Comparison of ENCODE assay signal across 8 mouse cellular contexts in the genomic region with DNA sequence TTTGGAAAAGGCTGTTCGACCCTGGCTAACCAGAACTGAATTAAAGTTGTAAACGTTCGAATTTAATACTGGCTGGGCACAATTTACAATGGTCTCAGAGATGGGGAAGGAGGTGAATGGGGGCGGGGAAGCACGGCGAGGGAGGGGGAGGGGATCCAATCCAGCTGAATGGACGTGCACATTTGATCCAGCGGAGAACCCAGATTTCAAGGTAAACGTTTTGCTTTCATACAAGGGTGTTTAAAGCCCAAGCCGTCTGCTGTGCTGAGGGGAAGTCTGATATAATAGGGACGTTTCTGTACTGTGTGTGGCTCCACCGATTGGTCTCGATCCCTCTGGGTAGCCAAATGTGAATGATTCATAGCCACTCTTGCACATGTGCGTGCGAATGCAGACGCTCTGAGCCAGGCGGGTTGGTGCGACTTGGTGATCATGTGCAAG. TPM values are rescaled to one million over a fixed set of nuclear protein-coding genes. Genes with fewer than 3 reads are reported as not detected.
DNase-seq lines count a peak whose midpoint lies in the region; ATAC-seq and TF ChIP-seq lines count a peak whose summit lies in the region.

No protein-coding gene starts in this region.

- peak overlapping the region; percentile 98 for H3K27ac ChIP-seq in forebrain, embryonic 16.5 days (ENCODE audit: low read length)
- H3K27ac ChIP-seq in neural tube, embryonic 15.5 days (replicated peaks) = peak overlapping the region; percentile 96
- H3K27ac ChIP-seq in thymus, adult 2 months (ENCODE audit: control insufficient read depth, insufficient read depth, low read length) = no peak overlapping the region

- intact Hi-C loops in left cerebral cortex, postnatal 10 days (cut with DNase I) = no loop called here

- H3K9me3 ChIP-seq in forebrain, embryonic 16.5 days (ENCODE audit: control insufficient read depth, low read length) = no peaks in the 10 kb centered on the region
- H3K9me3 ChIP-seq in neural tube, embryonic 15.5 days (replicated peaks) = no peaks in the 10 kb centered on the region

- peak overlapping the region; percentile 89 for H3K9ac ChIP-seq in forebrain, embryonic 16.5 days (replicated peaks; ENCODE audit: low read depth, low read length)
- peak overlapping the region; percentile 94 for H3K9ac ChIP-seq in neural tube, embryonic 15.5 days (replicated peaks)

- TF ChIP-seq CTCF in thymus, adult 2 months (IDR thresholded peaks at IDR 0.05; ENCODE audit: borderline replicate concordance, control insufficient read depth, extremely low read depth, insufficient read depth, low read length, poor library complexity) = no peak

- no peaks in the 10 kb centered on the region for H3K36me3 ChIP-seq in forebrain, embryonic 16.5 days (ENCODE audit: control insufficient read depth, insufficient read depth)
- H3K36me3 ChIP-seq in neural tube, embryonic 15.5 days = 0 out of 2 replicates have a peak, but pooled peaks cover 7% of the 10 kb centered on the region
- H3K36me3 ChIP-seq in thymus, adult 2 months (ENCODE audit: control insufficient read depth, insufficient read depth, low read length) = no peaks in the 10 kb centered on the region

- H3K4me1 ChIP-seq in forebrain, embryonic 16.5 days (replicated peaks; ENCODE audit: control insufficient read depth, insufficient read depth, low read length) = peaks cover 22% of the 10 kb centered on the region
- peaks cover 33% of the 10 kb centered on the region for H3K4me1 ChIP-seq in neural tube, embryonic 15.5 days
- H3K4me1 ChIP-seq in thymus, adult 2 months (replicated peaks; ENCODE audit: control insufficient read depth, insufficient read depth, low read length) = no peaks in the 10 kb centered on the region

- no peak for ATAC-seq in cerebellum, adult (ENCODE audit: insufficient number of reproducible peaks, low FRiP score, low TSS enrichment)
- ATAC-seq in forebrain, embryonic 16.5 days = peak; percentile 11; the same call in 1 of the 2 replicates
- ATAC-seq in neural tube, embryonic 15.5 days (ENCODE audit: low FRiP score) = peak; percentile 29; the same call in 1 of the 2 replicates

- H3K27me3 ChIP-seq in forebrain, embryonic 16.5 days (replicated peaks; ENCODE audit: control insufficient read depth, insufficient read depth, low read length) = no peaks in the 10 kb centered on the region
- no peaks in the 10 kb centered on the region for H3K27me3 ChIP-seq in neural tube, embryonic 15.5 days (replicated peaks)
- no peaks in the 10 kb centered on the region; the same call in 1 of the 2 replicates for H3K27me3 ChIP-seq in thymus, adult 2 months (ENCODE audit: control insufficient read depth, insufficient read depth, low read length)

- peak; percentile 17 for DNase-seq in cerebellum, adult 11 months
- DNase-seq in cerebellum, adult 11-12 months = peak; percentile 22
- peak; percentile 42 to 43 for DNase-seq in left cerebral cortex, postnatal 10 days (ENCODE audit: extremely low spot score in 1 of 2, low spot score in 2 of 2)
- no peak for DNase-seq in thymus, adult 2 months
- DNase-seq in kidney, postnatal 14 days = no peak

- peak overlapping the region; percentile 86 for H3K4me3 ChIP-seq in forebrain, embryonic 16.5 days (replicated peaks; ENCODE audit: low read length)
- H3K4me3 ChIP-seq in neural tube, embryonic 15.5 days (replicated peaks) = peak overlapping the region; percentile 82
- no peak overlapping the region for H3K4me3 ChIP-seq in thymus, adult 2 months (ENCODE audit: control insufficient read depth, insufficient read depth, low read length)

- TF ChIP-seq POLR2A in thymus, adult 2 months (IDR thresholded peaks at IDR 0.05; ENCODE audit: control insufficient read depth, extremely low read depth, insufficient read depth, low read length, poor library complexity) = no peak

- peak overlapping the region; percentile 70 for H3K4me2 ChIP-seq in forebrain, embryonic 16.5 days (ENCODE audit: low read length)
- peak overlapping the region; percentile 71 for H3K4me2 ChIP-seq in neural tube, embryonic 15.5 days

- under 1% methylated on average over 18 of the region's 18 CpGs for WGBS in forebrain, embryonic 16.5 days
- WGBS in neural tube, embryonic 15.5 days = 0% methylated on average over 18 of the region's 18 CpGs
- WGBS in thymus, adult 2 months = 2% methylated on average over 18 of the region's 18 CpGs

RNA-seq across cellular contexts. Expression of gene Slitrk5, which starts 2.0 kb away (rescaled TPM):
- polyA plus RNA-seq in forebrain, embryonic 16.5 days (2015; fragmentation: Nextera tagmentation; extraction: Ambion mirVana) = 26.4 and 26.8 TPM in 2 replicates
- total RNA-seq in left cerebral cortex, postnatal 10 days (2021) = 10 to 100 TPM; 78.5 to 88.8 TPM
- polyA plus RNA-seq in neural tube, embryonic 15.5 days (2015; fragmentation: Nextera tagmentation; extraction: Ambion mirVana) = 33.1 and 36.2 TPM in 2 replicates
- polyA plus RNA-seq in thymus, adult 2 months (2012; rRNA removed) = 0.27 and 0.44 TPM in 2 replicates

Comparison
In these comparisons a context has a peak if more than half of its experiments do, and no peak if none do; other contexts are left out.
1. DNase-seq: peak in cerebellum, adult 11 months (single experiment), cerebellum, adult 11-12 months (single experiment) and left cerebral cortex, postnatal 10 days (2 of 2); none in thymus, adult 2 months (single experiment) and kidney, postnatal 14 days (single experiment).
2. RNA of gene Slitrk5, which starts 2.0 kb away (polyA plus RNA-seq): 33.1 to 36.2 TPM in neural tube, embryonic 15.5 days and 26.4 to 26.8 TPM in forebrain, embryonic 16.5 days; 0.27 to 0.44 TPM in thymus, adult 2 months; every median in the first group is over 10 times any median in the second.